Mouse (Mus musculus) CH12.LX (cell line): Measurements from ENCODE around the gene Msi2. TPM values are rescaled to one million over a fixed set of nuclear protein-coding genes. Genes with fewer than 3 reads are reported as not detected.

Experiments
- DNase-seq: peaks from one replicate; pipeline ENCODE4 v3.0.0-alpha.2; 2013; ENCODE audit errors: extremely low read depth
- H3K27ac ChIP-seq: 2 replicates; pipeline ENCODE4 v1.5.1; 2012; ENCODE audit warnings: low read depth, mild to moderate bottlenecking, control low read depth, moderate library complexity; ENCODE audit not compliant: insufficient read depth
- H3K27me3 ChIP-seq: replicated peaks from 2 replicates; pipeline ENCODE3; 2012; ENCODE audit warnings: inconsistent platforms
- H3K36me3 ChIP-seq, 2 experiments: replicated peaks in 1 of 2; 2 replicates each; pipeline versions ENCODE3 to v1.6.1; 2012; ENCODE audit warnings: inconsistent platforms in 1 of 2, low read length in 1 of 2, mild to moderate bottlenecking in 1 of 2, mixed read lengths in 1 of 2, moderate library complexity in 1 of 2; ENCODE audit not compliant: control insufficient read depth in 1 of 2, insufficient read depth in 1 of 2
- H3K4me1 ChIP-seq, 2 experiments: 2 replicates each; pipeline ENCODE4 v1.6.1; 2012; ENCODE audit warnings: inconsistent platforms in 1 of 2, moderate library complexity in 1 of 2; ENCODE audit not compliant: insufficient read depth in 2 of 2, control insufficient read depth in 1 of 2
- H3K4me2 ChIP-seq: 2 replicates; pipeline ENCODE4 v1.6.1; 2012; ENCODE audit warnings: low read depth, mild to moderate bottlenecking, control low read depth; ENCODE audit not compliant: poor library complexity, insufficient read depth, severe bottlenecking
- H3K4me3 ChIP-seq, 3 experiments: fragments of 150-350 bp in 1 of 3; sonication (generic) in 1 of 3; replicated peaks in 1 of 3; 2 replicates each; pipeline versions ENCODE3 to v1.5.1; 2011 to 2012; ENCODE audit warnings: low read depth in 2 of 3, low read length in 2 of 3, mild to moderate bottlenecking in 2 of 3, moderate library complexity in 2 of 3, control low read depth in 1 of 3, improper control_type of control experiment in 1 of 3, inconsistent platforms in 1 of 3, mixed read lengths in 1 of 3; ENCODE audit not compliant: poor library complexity in 1 of 3
- H3K79me2 ChIP-seq: replicated peaks from 2 replicates; pipeline ENCODE4 v1.6.1; 2012; ENCODE audit warnings: mild to moderate bottlenecking, moderate library complexity; ENCODE audit not compliant: control insufficient read depth, poor library complexity, insufficient read depth, severe bottlenecking; ENCODE audit errors: extremely low read depth
- H3K9ac ChIP-seq: 2 replicates; pipeline ENCODE4 v1.6.1; 2012; ENCODE audit warnings: low read depth, mild to moderate bottlenecking, control low read depth, moderate library complexity; ENCODE audit not compliant: insufficient read depth
- H3K9me3 ChIP-seq: replicated peaks from 2 replicates; pipeline ENCODE3; 2012; ENCODE audit warnings: low read length, inconsistent platforms, mixed read lengths
- BHLHE40 ChIP-seq: IDR thresholded peaks from 2 replicates; pipeline ENCODE4 v1.6.1; 2011; ENCODE audit warnings: mild to moderate bottlenecking, low read depth, low read length, improper control_type of control experiment
- CHD1 ChIP-seq: IDR thresholded peaks from 2 replicates; pipeline ENCODE4 v1.6.1; 2012; ENCODE audit warnings: low read depth, low read length, improper control_type of control experiment, inconsistent platforms
- CHD2 ChIP-seq: IDR thresholded peaks from 2 replicates; pipeline ENCODE4 v1.6.1; 2011; ENCODE audit warnings: low read length, improper control_type of control experiment
- CTCF ChIP-seq, 2 experiments: IDR thresholded peaks in 1 of 2; conservative IDR thresholded peaks in 1 of 2; 2 replicates each; pipeline ENCODE4 v1.5.1; 2011 to 2012; ENCODE audit warnings: low read depth in 2 of 2, low read length in 2 of 2, improper control_type of control experiment in 1 of 2, inconsistent platforms in 1 of 2, mild to moderate bottlenecking in 1 of 2, moderate library complexity in 1 of 2
- E2F4 ChIP-seq: IDR thresholded peaks from 2 replicates; pipeline ENCODE4 v1.6.1; 2011; ENCODE audit warnings: low read depth, low read length, improper control_type of control experiment; ENCODE audit not compliant: insufficient replicate concordance
- ELF1 ChIP-seq: IDR thresholded peaks from 2 replicates; pipeline ENCODE4 v1.6.1; 2014; ENCODE audit warnings: low read depth, mild to moderate bottlenecking, inconsistent platforms, low read length, improper control_type of control experiment
- EP300 ChIP-seq: IDR thresholded peaks from 2 replicates; pipeline ENCODE4 v1.6.1; 2011; ENCODE audit warnings: low read length, improper control_type of control experiment
- GABPA ChIP-seq: IDR thresholded peaks from 2 replicates; pipeline ENCODE4 v1.6.1; 2012; ENCODE audit warnings: low read depth, low read length, improper control_type of control experiment, inconsistent platforms; ENCODE audit not compliant: insufficient replicate concordance
- HCFC1 ChIP-seq: IDR thresholded peaks from 2 replicates; pipeline ENCODE4 v1.6.1; 2012; ENCODE audit warnings: low read depth, mild to moderate bottlenecking, inconsistent platforms, low read length, improper control_type of control experiment
- IRF4 ChIP-seq: IDR thresholded peaks from 2 replicates; pipeline ENCODE4 v1.6.1; 2014; ENCODE audit warnings: low read depth, mild to moderate bottlenecking, inconsistent platforms, low read length, improper control_type of control experiment
- JUND ChIP-seq: conservative IDR thresholded peaks from 2 replicates; pipeline ENCODE4 v1.6.1; 2011; ENCODE audit warnings: low read depth, low read length, improper control_type of control experiment
- KAT2A ChIP-seq: IDR thresholded peaks from 2 replicates; pipeline ENCODE4 v1.6.1; 2012; ENCODE audit warnings: low read length, improper control_type of control experiment, inconsistent platforms; ENCODE audit not compliant: insufficient replicate concordance
- MAFK ChIP-seq: IDR thresholded peaks from 2 replicates; pipeline ENCODE4 v1.6.1; 2011; ENCODE audit warnings: low read length, improper control_type of control experiment; ENCODE audit not compliant: insufficient replicate concordance
- PAX5 ChIP-seq: IDR thresholded peaks from 2 replicates; pipeline ENCODE4 v1.6.1; 2012; ENCODE audit warnings: low read length, inconsistent platforms, mixed read lengths
- POLR2AphosphoS2 ChIP-seq: IDR thresholded peaks from 2 replicates; pipeline ENCODE4 v1.6.1; 2011; ENCODE audit warnings: low read depth, low read length, improper control_type of control experiment
- RCOR1 ChIP-seq: conservative IDR thresholded peaks from 2 replicates; pipeline ENCODE4 v1.6.1; 2012; ENCODE audit warnings: low read depth, mild to moderate bottlenecking, inconsistent platforms, low read length, improper control_type of control experiment
- SIN3A ChIP-seq: IDR thresholded peaks from 2 replicates; pipeline ENCODE4 v1.6.1; 2012; ENCODE audit warnings: low read length, improper control_type of control experiment, inconsistent platforms
- SMC3 ChIP-seq: IDR thresholded peaks from 2 replicates; pipeline ENCODE4 v1.6.1; 2011; ENCODE audit warnings: low read depth, low read length, improper control_type of control experiment
- USF2 ChIP-seq: conservative IDR thresholded peaks from 2 replicates; pipeline ENCODE4 v1.6.1; 2011; ENCODE audit warnings: low read depth, low read length, improper control_type of control experiment
- ZC3H11A ChIP-seq: IDR thresholded peaks from 2 replicates; pipeline ENCODE4 v1.6.1; 2012; ENCODE audit warnings: low read depth, mild to moderate bottlenecking, inconsistent platforms, low read length, improper control_type of control experiment
- ZKSCAN1 ChIP-seq: IDR thresholded peaks from 2 replicates; pipeline ENCODE4 v1.6.1; 2012; ENCODE audit warnings: low read depth, inconsistent platforms, low read length, improper control_type of control experiment, borderline replicate concordance
- ZMIZ1 ChIP-seq: IDR thresholded peaks from 2 replicates; pipeline ENCODE4 v1.6.1; 2012; ENCODE audit warnings: low read depth, mild to moderate bottlenecking, inconsistent platforms, low read length, improper control_type of control experiment
- dilution Hi-C: fragments of 300-500 bp; cut with MboI; formaldehyde crosslinking; loops from 2 replicates; pipeline ENCODE4 v1.14.3; 2020; ENCODE audit warnings: low sequenced_read_pairs; ENCODE audit not compliant: extremely low pct_unique_long_range_greater_than_20kb, extremely low pct_ligation_motif_present
- in situ Hi-C: fragments of 300-500 bp; cut with MboI; formaldehyde crosslinking; loops from 3 replicates; pipeline ENCODE4 v1.14.3; 2019; ENCODE audit warnings: low sequenced_read_pairs, low pct_ligation_motif_present, low pct_unique_long_range_greater_than_20kb, mixed read lengths
- polyA plus RNA-seq: library from polyadenylated mRNA; unstranded; fragments of >175 nt; gene quantifications from 2 replicates; pipeline ENCODE4 v1.2.1, GENCODE M21; 2012; ENCODE audit warnings: low read depth; ENCODE audit not compliant: insufficient read length
- total RNA-seq, 2 experiments: library from RNA; depleted of rRNA; stranded (reverse); fragments of 300-350 nt in 1 of 2; fragments of >200 nt in 1 of 2; gene quantifications; 2 replicates each; pipeline ENCODE4 v1.2.3; 2012 to 2014

Msi2 gene
- total and polyA plus RNA-seq, 3 experiments, result 40.3 to 73.1 (median 52.6) TPM

GRCm38 (mm10) chr11:88721144-88721636, 2.9 kb upstream of the Msi2 start:
- Histone ChIP-seq H3K36me3 (peaks cover 0 to 10% of the 10 kb centered on the region in 2 experiments), H3K27ac (no peak overlapping the region), H3K4me3 (no peak overlapping the region), H3K9ac (no peak overlapping the region), H3K79me2 (peaks cover 14% of the 10 kb centered on the region), H3K4me2 (no peak overlapping the region), H3K27me3 (no peaks in the 10 kb centered on the region), H3K9me3 (no peaks in the 10 kb centered on the region), H3K4me1 (peaks cover 0 to 21% of the 10 kb centered on the region in 2 experiments; a peak in 2 of 4 replicates)
- in situ Hi-C loops (loop anchor here (10.0 kb wide), 1 partner anchor 166 kb away; no protein-coding TSS in a partner anchor), dilution Hi-C loops (no loop called here)
- DNase-seq, result no peak
- TF ChIP-seq IRF4 (no peak), BHLHE40 (no peak), ZC3H11A (no peak), ELF1 (no peak), KAT2A (no peak), PAX5 (no peak), POLR2AphosphoS2 (no peak), MAFK (no peak), RCOR1 (no peak), ZMIZ1 (no peak), JUND (no peak)

- H3K27ac ChIP-seq, result no peak overlapping the region
- in situ Hi-C loops, result loop anchor here (10.0 kb wide), 1 partner anchor 166 kb away; no protein-coding TSS in a partner anchor
- peaks cover 0 to 26% of the 10 kb centered on the region in 2 experiments; a peak in 2 of 4 replicates for H3K4me1 ChIP-seq
- TF ChIP-seq E2F4 (no peak), PAX5 (no peak), USF2 (no peak), HCFC1 (no peak), CTCF (conservative IDR thresholded peaks at IDR 0.05 in 1 of 2, IDR thresholded peaks at IDR 0.05 in 1 of 2; ENCODE audit: low read depth in 2 of 2, low read length in 2 of 2) (no peak), SIN3A (no peak), GABPA (no peak), ZC3H11A (no peak), CHD2 (no peak), CHD1 (no peak), BHLHE40 (no peak), EP300 (no peak), ZMIZ1 (no peak), ZKSCAN1 (no peak), KAT2A (no peak), JUND (no peak), ELF1 (no peak), SMC3 (no peak), IRF4 (no peak)
- no peak overlapping the region for H3K4me2 ChIP-seq
- no peak overlapping the region for H3K9ac ChIP-seq
- dilution Hi-C loops, result no loop called here
- no peaks in the 10 kb centered on the region for H3K9me3 ChIP-seq
- DNase-seq, result no peak
- no peaks in the 10 kb centered on the region for H3K27me3 ChIP-seq
- H3K4me3 ChIP-seq, result no peak overlapping the region
- H3K36me3 ChIP-seq, result peaks cover 0 to 10% of the 10 kb centered on the region in 2 experiments
- peaks cover 18% of the 10 kb centered on the region for H3K79me2 ChIP-seq
Observed at GRCm38 (mm10) chr11:88720261-88721143, 2.2 kb upstream of the Msi2 start.
